Mouse (Mus musculus) kidney, adult 2 months (tissue): ENCODE results near the gene Coro1b. TPM values are rescaled to one million over a fixed set of nuclear protein-coding genes. Genes with fewer than 3 reads are reported as not detected.

Experiments
- DNase-seq: peaks from one replicate; pipeline ENCODE4 v3.0.0; 2021
- H3K27ac ChIP-seq: fragments of 200-500 bp; 2 replicates; pipeline ENCODE4 v1.5.1; 2012; ENCODE audit warnings: low read depth, low read length, control low read depth, inconsistent platforms; ENCODE audit not compliant: insufficient read depth
- H3K27me3 ChIP-seq: fragments of 200-500 bp; replicated peaks from 2 replicates; pipeline ENCODE4 v1.6.1; 2012; ENCODE audit warnings: mild to moderate bottlenecking, moderate library complexity, low read length, inconsistent platforms; ENCODE audit not compliant: control insufficient read depth, insufficient read depth
- H3K36me3 ChIP-seq: fragments of 200-500 bp; 2 replicates; pipeline ENCODE4 v1.6.1; 2012; ENCODE audit warnings: mild to moderate bottlenecking, moderate library complexity, low read length, inconsistent platforms; ENCODE audit not compliant: control insufficient read depth, insufficient read depth
- H3K4me1 ChIP-seq: fragments of 200-500 bp; 2 replicates; pipeline ENCODE4 v1.6.1; 2011; ENCODE audit warnings: low read length; ENCODE audit not compliant: control insufficient read depth, insufficient read depth
- H3K4me3 ChIP-seq: fragments of 200-500 bp; 2 replicates; pipeline ENCODE4 v1.5.1; 2011; ENCODE audit warnings: mild to moderate bottlenecking, low read depth, low read length, control low read depth; ENCODE audit not compliant: insufficient read depth
- CTCF ChIP-seq: fragments of 200-500 bp; conservative IDR thresholded peaks from 2 replicates; pipeline ENCODE4 v1.5.1; 2011; ENCODE audit warnings: low read depth, mild to moderate bottlenecking, control low read depth, low read length, moderate library complexity, mixed read lengths; ENCODE audit not compliant: insufficient read depth, insufficient read length
- POLR2A ChIP-seq: fragments of 200-500 bp; IDR thresholded peaks from one replicate; pipeline ENCODE4 v1.6.1; 2011; ENCODE audit warnings: low read depth, low read length, control low read depth
- WGBS: fragments of 180-500 bp; shearing (Covaris S2); methylation state at CpG from one replicate; pipeline ENCODE4 v1.1.7; 2018; 5-methylcytosine and 5-hydroxymethylcytosine counted together
- polyA plus RNA-seq: library from polyadenylated mRNA; depleted of rRNA; stranded (reverse); fragments of >200 nt; gene quantifications from 2 replicates; pipeline ENCODE4 v1.2.3, GENCODE M21; 2012

Coro1b gene
- polyA plus RNA-seq, 1 experiment = 176 TPM

- WGBS = 88% methylated on average over 2 of the region's 2 CpGs
- H3K4me1 ChIP-seq = no peaks in the 10 kb centered on the region
- H3K36me3 ChIP-seq = no peaks in the 10 kb centered on the region
These were observed 35.3 kb downstream of the Coro1b start for GRCm38 (mm10) chr19:4183689-4184088.

GRCm38 (mm10) chr19:4184976-4185975, 36.9 kb downstream of the Coro1b start:
- WGBS = 56% methylated on average over 15 of the region's 15 CpGs
- TF ChIP-seq POLR2A = no peak
- no peak for TF ChIP-seq CTCF
- H3K4me1 ChIP-seq = no peaks in the 10 kb centered on the region

More at GRCm38 (mm10) chr19:4183689-4184088, 35.3 kb downstream of the Coro1b start:
- TF ChIP-seq POLR2A = no peak
- TF ChIP-seq CTCF = no peak
- Histone ChIP-seq H3K27me3 (no peaks in the 10 kb centered on the region), H3K4me3 (no peak overlapping the region), H3K27ac (no peak overlapping the region)
- no peak for DNase-seq

GRCm38 (mm10) chr19:4187303-4187702, 38.9 kb downstream of the Coro1b start:
- Histone ChIP-seq H3K36me3 (no peaks in the 10 kb centered on the region), H3K27me3 (no peaks in the 10 kb centered on the region), H3K4me3 (no peak overlapping the region), H3K4me1 (peaks cover 4% of the 10 kb centered on the region; the same call in 1 of the 2 replicates), H3K27ac (no peak overlapping the region)
- no peak for DNase-seq
- WGBS = 78% methylated on average over 3 of the region's 3 CpGs
- TF ChIP-seq POLR2A (no peak), CTCF (no peak)

More at GRCm38 (mm10) chr19:4184976-4185975, 36.9 kb downstream of the Coro1b start:
- no peak for DNase-seq
- Histone ChIP-seq H3K36me3 (no peaks in the 10 kb centered on the region), H3K4me3 (no peak overlapping the region), H3K27ac (no peak overlapping the region), H3K27me3 (no peaks in the 10 kb centered on the region)

DNA sequence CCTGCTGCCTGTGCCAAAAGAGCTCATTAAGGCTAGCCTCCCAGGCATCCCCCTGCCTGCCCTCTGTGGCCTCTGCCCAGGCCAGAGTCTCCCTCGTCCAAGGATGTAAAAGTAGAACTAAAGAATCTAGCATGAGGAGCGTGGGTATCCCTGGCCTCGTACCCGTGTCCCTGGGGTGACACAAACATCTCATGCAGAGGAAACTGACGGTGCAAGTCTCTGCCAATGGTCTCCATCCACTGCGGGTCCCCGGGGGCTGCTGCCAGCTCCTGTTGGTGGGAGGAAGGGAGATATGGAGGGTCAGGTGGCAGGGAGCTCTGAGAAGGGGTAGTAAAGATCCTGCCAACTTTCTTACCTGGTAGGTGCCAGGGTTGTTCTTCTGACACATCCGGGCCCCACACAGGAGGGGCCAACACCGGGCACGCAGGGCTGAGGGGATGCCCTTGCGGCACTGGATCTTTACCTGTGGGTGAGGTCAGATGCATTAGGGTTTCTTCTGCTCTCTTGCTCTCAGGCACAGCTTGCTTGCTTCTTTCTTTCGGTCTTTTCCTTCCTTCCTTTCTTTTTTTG, 40.7 kb downstream of the Coro1b start:
- no peaks in the 10 kb centered on the region for H3K36me3 ChIP-seq
- 86% methylated on average over 12 of the region's 12 CpGs for WGBS
- DNase-seq = no peak
- H3K4me1 ChIP-seq = peaks cover 11% of the 10 kb centered on the region; the same call in 1 of the 2 replicates
- H3K4me3 ChIP-seq = no peak overlapping the region
- no peak overlapping the region for H3K27ac ChIP-seq
- TF ChIP-seq CTCF = no peak
- no peak for TF ChIP-seq POLR2A
- no peaks in the 10 kb centered on the region for H3K27me3 ChIP-seq

DNA sequence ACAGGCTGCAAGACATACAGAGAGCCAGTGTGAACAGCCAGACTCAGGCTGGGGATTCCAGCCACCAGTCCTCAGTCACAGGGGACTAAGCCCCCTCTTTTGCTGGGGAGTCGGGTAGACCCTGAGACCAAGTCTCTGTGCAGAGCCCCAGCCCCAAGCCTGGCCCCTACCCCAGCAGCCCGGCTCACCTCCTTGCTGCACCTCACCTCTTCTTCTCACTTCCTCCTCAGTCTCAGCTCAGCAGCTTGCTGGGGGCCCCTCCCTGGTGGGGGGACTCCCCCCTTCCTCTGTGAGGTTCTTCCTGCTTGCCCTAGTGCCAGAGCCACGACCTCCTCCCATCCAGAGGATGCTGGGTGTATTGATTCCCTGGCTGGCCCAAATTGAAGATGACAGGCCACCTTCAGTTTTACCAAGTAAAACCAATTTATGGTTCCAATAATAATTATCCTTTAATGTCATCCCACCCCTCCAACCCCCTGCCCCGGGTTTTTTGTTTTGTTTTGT, 42.5 kb downstream of the Coro1b start, which contains the start of gene Tbc1d10c:
Tbc1d10c (minus strand) TSS at position 454 of the 504 bp plus-strand sequence.
- TF ChIP-seq POLR2A = no peak
- no peak for TF ChIP-seq CTCF
- peak within 1 kb of the TSS; percentile 99 for H3K4me3 ChIP-seq
- H3K36me3 ChIP-seq = peaks cover 2% of the 10 kb centered on the region; the same call in 1 of the 2 replicates
- H3K4me1 ChIP-seq = peaks cover 11% of the 10 kb centered on the region; the same call in 1 of the 2 replicates
- WGBS = 41% methylated on average over 4 of the region's 4 CpGs
- H3K27ac ChIP-seq = peak within 1 kb of the TSS; percentile 93
- no peaks in the 10 kb centered on the region for H3K27me3 ChIP-seq
- DNase-seq = no peak

- H3K36me3 ChIP-seq = peaks cover 2% of the 10 kb centered on the region; the same call in 1 of the 2 replicates
- DNase-seq = peak; percentile 97
- TF ChIP-seq CTCF (peak; percentile 60), POLR2A (peak; percentile 65)
- peak within 1 kb of the TSS; percentile 99 for H3K4me3 ChIP-seq
- peaks cover 11% of the 10 kb centered on the region; the same call in 1 of the 2 replicates for H3K4me1 ChIP-seq
- peak within 1 kb of the TSS; percentile 93 for H3K27ac ChIP-seq
- 3% methylated on average over 44 of the region's 47 CpGs for WGBS
- H3K27me3 ChIP-seq = no peaks in the 10 kb centered on the region
These were observed 43.3 kb downstream of the Coro1b start, which contains the start of gene Ppp1ca for GRCm38 (mm10) chr19:4191528-4192250. Ppp1ca (plus strand) TSS chr19:4192065.
